Mouse (Mus musculus): ENCODE measurements around the gene Gast.

DNA sequence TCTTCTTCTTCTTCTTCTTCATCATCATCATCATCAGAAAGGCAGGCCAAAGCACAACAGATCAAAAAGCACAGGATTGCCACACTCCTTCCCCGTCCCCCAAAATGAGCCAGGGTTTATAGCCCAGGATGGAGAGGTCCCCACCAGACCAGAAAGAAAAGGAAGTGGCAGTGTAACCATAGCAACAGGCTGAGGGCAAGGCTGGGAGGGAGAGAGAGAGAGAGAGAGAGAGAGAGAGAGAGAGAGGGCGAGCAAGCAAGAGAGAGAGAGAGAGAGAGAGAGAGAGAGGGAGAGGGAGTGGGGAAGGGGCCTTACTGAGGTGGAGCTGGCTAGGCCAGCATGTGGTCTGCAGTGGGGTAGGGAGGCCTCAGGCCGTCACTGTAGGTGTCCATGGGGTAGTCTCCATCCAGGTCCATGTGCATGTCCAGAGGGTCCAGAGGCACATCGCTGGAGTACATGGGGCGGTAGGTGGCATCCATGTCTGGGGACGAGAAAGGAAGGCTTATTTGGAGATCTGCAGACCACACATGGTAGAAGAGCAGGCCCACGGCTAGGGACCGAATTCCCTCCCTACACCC lies 37.9 kb downstream of the Gast start:
- no peak for TF ChIP-seq CTCF (IDR thresholded peaks at IDR 0.05; ENCODE audit: borderline replicate concordance, insufficient read depth, low read depth, low read length)
- TF ChIP-seq POLR2A (IDR thresholded peaks at IDR 0.05; ENCODE audit: borderline replicate concordance, insufficient read depth, low read length), result no peak

Data from cerebellum, adult 2 months (tissue).